Mouse (Mus musculus): Measurements from ENCODE around the gene Gramd1a. TPM values are rescaled to one million over a fixed set of nuclear protein-coding genes. Genes with fewer than 3 reads are reported as not detected.

The Gramd1a gene
- polyA plus RNA-seq, 1 experiment from 2014 or later, result 155 TPM

- Histone ChIP-seq H3K9me3 (no peaks in the 10 kb centered on the region), H3K4me1 (peaks cover 15% of the 10 kb centered on the region), H3K27me3 (0 out of 2 replicates have a peak, but pooled peaks cover 4% of the 10 kb centered on the region), H3K36me3 (replicated peaks) (no peaks in the 10 kb centered on the region), H3K4me3 (replicated peaks) (no peak overlapping the region), H3K4me2 (no peak overlapping the region), H3K9ac (no peak overlapping the region), H3K27ac (no peak overlapping the region)
- ATAC-seq (ENCODE audit: low FRiP score), result no peak
These were observed 73.6 kb downstream of the Gramd1a start for GRCm38 (mm10) chr7:31082106-31082505.

DNA sequence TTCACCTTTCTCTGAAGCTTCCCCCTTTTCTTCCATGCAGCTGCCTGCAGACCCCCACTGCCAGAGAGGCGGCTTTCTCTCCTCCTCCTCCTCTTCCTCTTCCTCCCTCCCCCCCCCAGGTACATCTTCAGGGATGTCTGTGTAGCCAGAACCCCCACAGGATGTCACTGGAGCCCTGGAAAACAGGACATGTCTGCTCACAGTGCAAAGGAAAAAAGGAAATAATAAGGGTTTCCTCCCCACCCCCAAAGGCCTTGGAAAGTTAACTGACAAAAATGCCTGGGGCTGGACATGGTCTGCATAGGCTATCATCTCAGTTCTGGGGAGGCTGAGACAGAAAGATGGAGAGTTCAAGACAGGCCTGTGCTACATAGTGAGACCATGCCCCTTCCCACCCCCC is 74.6 kb downstream of the Gramd1a start:
- Histone ChIP-seq H3K27ac (no peak overlapping the region), H3K4me3 (replicated peaks) (no peak overlapping the region), H3K4me1 (peaks cover 15% of the 10 kb centered on the region), H3K36me3 (replicated peaks) (no peaks in the 10 kb centered on the region), H3K9ac (no peak overlapping the region), H3K4me2 (no peak overlapping the region), H3K27me3 (0 out of 2 replicates have a peak, but pooled peaks cover 4% of the 10 kb centered on the region), H3K9me3 (no peaks in the 10 kb centered on the region)
- no peak for ATAC-seq (ENCODE audit: low FRiP score)
- 33% methylated on average over 1 of the region's 1 CpGs for WGBS

- no peaks in the 10 kb centered on the region for H3K36me3 ChIP-seq (replicated peaks)
- H3K9ac ChIP-seq, result no peak overlapping the region
- ATAC-seq (ENCODE audit: low FRiP score), result no peak
- no peak overlapping the region for H3K4me3 ChIP-seq (replicated peaks)
- no peak overlapping the region for H3K4me2 ChIP-seq
- H3K9me3 ChIP-seq, result no peaks in the 10 kb centered on the region
- no peak overlapping the region for H3K27ac ChIP-seq
- 0 out of 2 replicates have a peak, but pooled peaks cover 4% of the 10 kb centered on the region for H3K27me3 ChIP-seq
- 36% methylated on average over 3 of the region's 3 CpGs for WGBS
- H3K4me1 ChIP-seq, result peaks cover 15% of the 10 kb centered on the region
These were observed 75.1 kb downstream of the Gramd1a start for GRCm38 (mm10) chr7:31080611-31081010.

Other genes with a start within 250 kb of the Gramd1a start
- gene Mag, start 241.0 kb downstream of the Gramd1a start, polyA plus RNA-seq (2016; fragmentation: Nextera tagmentation; extraction: Ambion mirVana), result 0.13 and 0.34 TPM in 2 replicates
- not detected in 2 replicates for gene Hamp2, start 231.2 kb downstream of the Gramd1a start, polyA plus RNA-seq (2016; fragmentation: Nextera tagmentation; extraction: Ambion mirVana)
- not detected in 2 replicates for gene Hamp, start 211.9 kb downstream of the Gramd1a start, polyA plus RNA-seq (2016; fragmentation: Nextera tagmentation; extraction: Ambion mirVana)
- gene Usf2, start 199.1 kb downstream of the Gramd1a start, polyA plus RNA-seq (2016; fragmentation: Nextera tagmentation; extraction: Ambion mirVana), result 26.4 and 27.3 TPM in 2 replicates
- gene Lsr, start 182.4 kb downstream of the Gramd1a start, polyA plus RNA-seq (2016; fragmentation: Nextera tagmentation; extraction: Ambion mirVana), result 24.1 and 26.4 TPM in 2 replicates
- gene Fam187b, start 182.1 kb downstream of the Gramd1a start, polyA plus RNA-seq (2016; fragmentation: Nextera tagmentation; extraction: Ambion mirVana), result 0.82 and 1.2 TPM in 2 replicates
- 7.6 and 9.2 TPM in 2 replicates for gene Fxyd5, start 113.4 kb downstream of the Gramd1a start, polyA plus RNA-seq (2016; fragmentation: Nextera tagmentation; extraction: Ambion mirVana)
- gene Fxyd7, start 104.4 kb downstream of the Gramd1a start, polyA plus RNA-seq (2016; fragmentation: Nextera tagmentation; extraction: Ambion mirVana), result 10.5 and 14.3 TPM in 2 replicates
- 4.0 and 6.5 TPM in 2 replicates for gene Fxyd1, start 98.7 kb downstream of the Gramd1a start, polyA plus RNA-seq (2016; fragmentation: Nextera tagmentation; extraction: Ambion mirVana)
- 0.29 and 0.37 TPM in 2 replicates for gene Lgi4, start 96.6 kb downstream of the Gramd1a start, polyA plus RNA-seq (2016; fragmentation: Nextera tagmentation; extraction: Ambion mirVana)
- gene Fxyd3, start 79.2 kb downstream of the Gramd1a start, polyA plus RNA-seq (2016; fragmentation: Nextera tagmentation; extraction: Ambion mirVana), result 1.1 and 1.3 TPM in 2 replicates
- 0.49 and 0.67 TPM in 2 replicates for gene Hpn, start 40.6 kb downstream of the Gramd1a start, polyA plus RNA-seq (2016; fragmentation: Nextera tagmentation; extraction: Ambion mirVana)
- gene Scn1b, start 28.9 kb downstream of the Gramd1a start, polyA plus RNA-seq (2016; fragmentation: Nextera tagmentation; extraction: Ambion mirVana), result 1.1 and 1.3 TPM in 2 replicates
- gene Scgb2b2, start 134.6 kb upstream of the Gramd1a start, polyA plus RNA-seq (2016; fragmentation: Nextera tagmentation; extraction: Ambion mirVana), result not detected in 2 replicates
- not detected in 2 replicates for gene Scgb1b2, start 135.9 kb upstream of the Gramd1a start, polyA plus RNA-seq (2016; fragmentation: Nextera tagmentation; extraction: Ambion mirVana)
- gene Scgb2b3, start 206.2 kb upstream of the Gramd1a start, polyA plus RNA-seq (2016; fragmentation: Nextera tagmentation; extraction: Ambion mirVana), result not detected in 2 replicates
- gene Scgb1b3, start 219.7 kb upstream of the Gramd1a start, polyA plus RNA-seq (2016; fragmentation: Nextera tagmentation; extraction: Ambion mirVana), result not detected in 2 replicates

All from forebrain, embryonic 12.5 days (tissue).